Mouse (Mus musculus): ENCODE results near the gene Ptges3. TPM values are rescaled to one million over a fixed set of nuclear protein-coding genes. Genes with fewer than 3 reads are reported as not detected.

Ptges3 gene
- total RNA-seq (2021), result 10 to 100 TPM; 75.4 to 81.3 TPM
- long read RNA-seq, experiment 1, transcript Ptges3-201 (8 exons, 2,000 nt), result major isoform, 54 of 60 reads
- long read RNA-seq, experiment 1, partial matches to known transcripts, result 1 of 60 reads
- long read RNA-seq, experiment 1, other reads (novel, unspliced or antisense), result 5 of 60 reads
- long read RNA-seq, experiment 2, transcript Ptges3-201 (8 exons, 2,000 nt), result major isoform, 72 of 82 reads
- long read RNA-seq, experiment 2, partial matches to known transcripts, result 7 of 82 reads
- long read RNA-seq, experiment 2, other reads (novel, unspliced or antisense), result 2 of 82 reads

- intact Hi-C loops (cut with DNase I), result no loop called here
Measured at GRCm38 (mm10) chr10:128058601-128059151, at the start of gene Ptges3. Gene Ptges3 (plus strand): TSS chr10:128058954.

DNA sequence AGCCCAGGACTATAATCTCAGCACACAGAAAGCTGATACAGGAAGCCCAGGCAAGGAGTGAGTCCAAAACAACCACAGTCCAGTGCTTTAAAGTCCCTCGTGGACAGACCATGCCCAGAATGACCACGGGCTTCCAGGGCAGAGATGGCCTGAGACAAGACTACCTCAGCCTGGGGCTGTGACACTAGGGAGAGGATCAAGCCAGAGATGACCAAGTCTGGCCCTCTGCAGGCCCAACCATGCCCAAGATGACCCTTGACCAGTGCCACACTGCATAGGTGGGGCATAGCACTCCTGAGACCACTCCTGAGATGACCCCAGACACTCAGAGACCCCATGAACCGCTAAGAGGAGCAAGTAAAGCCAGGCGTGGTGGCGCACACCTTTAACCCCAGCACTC, 49.0 kb upstream of the Ptges3 start:
- no peak overlapping the region for H3K27ac ChIP-seq
- DNase-seq, result no peak
- intact Hi-C loops (cut with DNase I), result loop anchor here (5.0 kb wide), 1 partner anchor 272 kb away; the partner anchor contains the start of gene Zbtb39
- H3K4me3 ChIP-seq, result no peak overlapping the region
- no peak for TF ChIP-seq CTCF (IDR thresholded peaks at IDR 0.05)

More at GRCm38 (mm10) chr10:128058601-128059151, at the start of gene Ptges3:
- peak; percentile 98 for DNase-seq
- Histone ChIP-seq H3K27ac (peak within 1 kb of the TSS; percentile 98), H3K4me3 (peak within 1 kb of the TSS; percentile 94)
- TF ChIP-seq CTCF (IDR thresholded peaks at IDR 0.05), result no peak

GRCm38 (mm10) chr10:128015068-128015934, 43.5 kb upstream of the Ptges3 start, which contains the start of gene Prim1:
Gene Prim1 (plus strand): TSS chr10:128015168.
- intact Hi-C loops (cut with DNase I), result no loop called here
- peak; percentile 82 for DNase-seq
- H3K27ac ChIP-seq, result peak within 1 kb of the TSS; percentile 72

DNA sequence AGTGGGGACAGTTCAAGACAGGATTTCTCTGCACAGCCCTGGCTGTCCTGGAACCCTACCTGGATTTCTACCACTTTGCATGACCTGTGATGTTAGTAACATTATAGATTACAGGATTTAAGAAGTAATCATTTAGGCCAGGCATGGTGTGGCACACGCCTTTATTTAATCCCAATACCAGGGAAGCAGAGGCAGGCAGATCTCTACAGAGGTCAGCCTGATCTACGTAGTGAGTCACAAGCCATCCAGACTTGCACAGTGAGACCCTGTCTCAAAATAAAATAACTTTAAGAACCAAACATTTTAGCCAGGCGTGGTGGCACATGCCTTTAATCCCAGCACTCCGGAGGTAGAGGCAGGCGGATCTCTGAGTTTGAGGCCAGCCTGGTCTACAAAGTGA, 36.6 kb upstream of the Ptges3 start:
- no peak overlapping the region for H3K4me3 ChIP-seq
- intact Hi-C loops (cut with DNase I), result no loop called here
- no peak for TF ChIP-seq CTCF (IDR thresholded peaks at IDR 0.05)
- no peak for DNase-seq
- no peak overlapping the region for H3K27ac ChIP-seq

More at GRCm38 (mm10) chr10:128015068-128015934, 43.5 kb upstream of the Ptges3 start, which contains the start of gene Prim1:
- TF ChIP-seq CTCF (IDR thresholded peaks at IDR 0.05), result no peak
- H3K4me3 ChIP-seq, result peak within 1 kb of the TSS; percentile 80

GRCm38 (mm10) chr10:128023496-128023895, 35.3 kb upstream of the Ptges3 start:
- Histone ChIP-seq H3K27ac (no peak overlapping the region), H3K4me3 (no peak overlapping the region)
- intact Hi-C loops (cut with DNase I), result no loop called here
- no peak for DNase-seq
- no peak for TF ChIP-seq CTCF (IDR thresholded peaks at IDR 0.05)

DNA sequence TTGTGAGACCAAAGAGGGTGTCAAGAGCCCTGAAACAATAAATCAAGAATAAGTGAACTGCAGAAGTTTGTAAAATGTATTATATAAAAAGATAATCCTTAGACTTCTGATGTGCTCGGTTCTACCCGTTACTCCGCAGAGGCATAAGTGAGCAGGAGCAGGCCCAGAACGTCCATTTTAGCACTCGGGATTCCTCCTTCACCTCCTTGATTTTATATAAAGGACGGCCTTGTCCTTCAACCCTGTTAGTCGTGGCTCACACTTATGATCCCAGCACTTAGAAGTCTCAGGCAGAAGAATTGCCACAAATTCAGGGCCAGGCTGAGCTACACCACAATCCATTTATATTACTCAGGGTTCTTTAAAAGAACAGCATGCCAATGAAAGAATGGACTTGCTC, 28.8 kb upstream of the Ptges3 start:
- no peak for DNase-seq
- Histone ChIP-seq H3K27ac (no peak overlapping the region), H3K4me3 (no peak overlapping the region)
- intact Hi-C loops (cut with DNase I), result loop anchor here (10.0 kb wide), 1 partner anchor 895 kb away; the partner anchor contains the start of genes Bloc1s1 and Rdh5
- no peak for TF ChIP-seq CTCF (IDR thresholded peaks at IDR 0.05)

- TF ChIP-seq CTCF (IDR thresholded peaks at IDR 0.05), result no peak
- no peak overlapping the region for H3K4me3 ChIP-seq
- no peak overlapping the region for H3K27ac ChIP-seq
- no peak for DNase-seq
- intact Hi-C loops (cut with DNase I), result loop anchor here (10.0 kb wide), 1 partner anchor 894 kb away; the partner anchor contains the start of genes Bloc1s1 and Rdh5
Measured at GRCm38 (mm10) chr10:128030860-128031259, 27.9 kb upstream of the Ptges3 start.

- intact Hi-C loops (cut with DNase I), result loop anchor here (5.0 to 10.0 kb wide), 2 partner anchors 45 to 888 kb away; partner anchors contain the start of genes Atp5b, Bloc1s1 and Rdh5
- H3K4me3 ChIP-seq, result peak overlapping the region; percentile 85
- TF ChIP-seq CTCF (IDR thresholded peaks at IDR 0.05), result no peak
- DNase-seq, result peak; percentile 89
- peak overlapping the region; percentile 99 for H3K27ac ChIP-seq
Measured at GRCm38 (mm10) chr10:128036746-128037425, 21.9 kb upstream of the Ptges3 start.

- intact Hi-C loops (cut with DNase I), result loop anchor here (5.0 to 10.0 kb wide), 2 partner anchors 44 to 887 kb away; partner anchors contain the start of genes Atp5b, Bloc1s1 and Rdh5
- TF ChIP-seq CTCF (IDR thresholded peaks at IDR 0.05), result no peak
- peak overlapping the region; percentile 85 for H3K4me3 ChIP-seq
- DNase-seq, result no peak
- H3K27ac ChIP-seq, result peak overlapping the region; percentile 99
Measured at GRCm38 (mm10) chr10:128037921-128038320, 20.8 kb upstream of the Ptges3 start.

GRCm38 (mm10) chr10:128039167-128039566, 19.6 kb upstream of the Ptges3 start:
- intact Hi-C loops (cut with DNase I), result loop anchor here (5.0 to 10.0 kb wide), 2 partner anchors 43 to 886 kb away; partner anchors contain the start of genes Atp5b, Bloc1s1 and Rdh5

GRCm38 (mm10) chr10:128039858-128040257, 18.9 kb upstream of the Ptges3 start:
- Histone ChIP-seq H3K4me3 (peak overlapping the region; percentile 85), H3K27ac (peak overlapping the region; percentile 99)
- TF ChIP-seq CTCF (IDR thresholded peaks at IDR 0.05), result peak; percentile 9; the same call in 1 of the 2 replicates
- intact Hi-C loops (cut with DNase I), result loop anchor here (5.0 to 10.0 kb wide), 2 partner anchors 42 to 885 kb away; partner anchors contain the start of genes Atp5b, Bloc1s1 and Rdh5
- DNase-seq, result no peak

More at GRCm38 (mm10) chr10:128039167-128039566, 19.6 kb upstream of the Ptges3 start:
- Histone ChIP-seq H3K4me3 (peak overlapping the region; percentile 85), H3K27ac (peak overlapping the region; percentile 99)
- peak; percentile 41 for DNase-seq
- no peak for TF ChIP-seq CTCF (IDR thresholded peaks at IDR 0.05)
